Mouse (Mus musculus) kidney, adult 2 months (tissue): Measurements from ENCODE around the gene Ncmap.

Source experiments
- CTCF ChIP-seq: fragments of 200-500 bp; conservative IDR thresholded peaks from 2 replicates; pipeline ENCODE4 v1.5.1; 2011; ENCODE audit warnings: low read depth, mild to moderate bottlenecking, control low read depth, low read length, moderate library complexity, mixed read lengths; ENCODE audit not compliant: insufficient read depth, insufficient read length
- POLR2A ChIP-seq: fragments of 200-500 bp; IDR thresholded peaks from one replicate; pipeline ENCODE4 v1.6.1; 2011; ENCODE audit warnings: low read depth, low read length, control low read depth

GRCm38 (mm10) chr4:135419996-135420395, 22.0 kb upstream of the Ncmap start:
- no peak for TF ChIP-seq CTCF
- no peak for TF ChIP-seq POLR2A
